Mouse (Mus musculus) cortical plate, adult 2 months (tissue): Measurements from ENCODE around the gene Bhlhe41.

ENCODE experiments used
- CTCF ChIP-seq: fragments of 200-500 bp; IDR thresholded peaks from 2 replicates; pipeline ENCODE4 v1.5.1; 2011; ENCODE audit warnings: mild to moderate bottlenecking, control low read depth, low read length; ENCODE audit not compliant: insufficient read depth; ENCODE audit errors: extremely low read depth
- POLR2A ChIP-seq: fragments of 200-500 bp; IDR thresholded peaks from 2 replicates; pipeline ENCODE4 v1.6.1; 2011; ENCODE audit warnings: mild to moderate bottlenecking, low read length, control low read depth; ENCODE audit not compliant: insufficient read depth; ENCODE audit errors: extremely low read depth

GRCm38 (mm10) chr6:145850789-145851188 lies 14.6 kb downstream of the Bhlhe41 start:
- TF ChIP-seq CTCF (no peak), POLR2A (no peak)
